Comparison of ENCODE assay signal across 9 mouse cellular contexts in genomic region chr8:116942284-116943058, GRCm38 (mm10). TPM values are rescaled to one million over a fixed set of nuclear protein-coding genes. Genes with fewer than 3 reads are reported as not detected.
DNase-seq lines count a peak whose midpoint lies in the region; ATAC-seq and TF ChIP-seq lines count a peak whose summit lies in the region.
"Had no signal": no experiment of that assay in that cellular context is flagged by ENCODE, and none has a peak within 500 bp of the region (broad histone marks: within the 10 kb centered on the region; RNA-seq: fewer than 3 reads in every experiment).

No protein-coding gene starts in this region.

- no peak for TF ChIP-seq EP300 in stomach, postnatal 0 days (optimal IDR thresholded peaks at IDR 0.05)

- peaks cover 32% of the 10 kb centered on the region for H3K4me1 ChIP-seq in forebrain, embryonic 10.5 days
- H3K4me1 ChIP-seq in forebrain, embryonic 11.5 days (replicated peaks; ENCODE audit: control insufficient read depth, insufficient read depth, low read length) = peaks cover 9% of the 10 kb centered on the region
- peaks cover 20% of the 10 kb centered on the region for H3K4me1 ChIP-seq in neural tube, embryonic 12.5 days
- H3K4me1 ChIP-seq in liver, embryonic 12.5 days = peaks cover 48% of the 10 kb centered on the region
- no peaks in the 10 kb centered on the region for H3K4me1 ChIP-seq in stomach, postnatal 0 days (replicated peaks; ENCODE audit: control insufficient read depth, insufficient read depth)

- peaks cover 44% of the 10 kb centered on the region for H3K36me3 ChIP-seq in forebrain, embryonic 10.5 days (replicated peaks)
- H3K36me3 ChIP-seq in forebrain, embryonic 11.5 days (ENCODE audit: control insufficient read depth, insufficient read depth, low read length) = no peaks in the 10 kb centered on the region
- peaks cover under 1% of the 10 kb centered on the region; the same call in 1 of the 2 replicates for H3K36me3 ChIP-seq in neural tube, embryonic 12.5 days
- H3K36me3 ChIP-seq in liver, embryonic 12.5 days = peaks cover 42% of the 10 kb centered on the region
- no peaks in the 10 kb centered on the region for H3K36me3 ChIP-seq in stomach, postnatal 0 days (ENCODE audit: control insufficient read depth, insufficient read depth, low read length)

- H3K27me3 ChIP-seq in forebrain, embryonic 10.5 days (ENCODE audit: poor library complexity, severe bottlenecking) = no peaks in the 10 kb centered on the region
- no peaks in the 10 kb centered on the region for H3K27me3 ChIP-seq in forebrain, embryonic 11.5 days (ENCODE audit: control insufficient read depth, insufficient read depth, low read length)
- no peaks in the 10 kb centered on the region for H3K27me3 ChIP-seq in neural tube, embryonic 12.5 days (replicated peaks)
- H3K27me3 ChIP-seq in liver, embryonic 12.5 days (replicated peaks) = no peaks in the 10 kb centered on the region
- H3K27me3 ChIP-seq in stomach, postnatal 0 days (ENCODE audit: control insufficient read depth, insufficient read depth, low read length) = no peaks in the 10 kb centered on the region
- H3K27me3 ChIP-seq: heart, embryonic 12.5 days had no signal

- no peak overlapping the region for H3K4me2 ChIP-seq in forebrain, embryonic 11.5 days (ENCODE audit: low read depth, low read length, severe bottlenecking)
- peak overlapping the region; percentile 98 for H3K4me2 ChIP-seq in neural tube, embryonic 12.5 days (replicated peaks)
- peak overlapping the region; percentile 98 for H3K4me2 ChIP-seq in liver, embryonic 12.5 days
- 0 out of 2 replicates have a peak overlapping the region, but pooled peaks have one; percentile 99 for H3K4me2 ChIP-seq in stomach, postnatal 0 days (replicated peaks; ENCODE audit: low read depth)

- no peak for TF ChIP-seq CTCF in stomach, postnatal 0 days (IDR thresholded peaks at IDR 0.05; ENCODE audit: low read depth)

- ATAC-seq in forebrain, embryonic 11.5 days (replicated peaks; ENCODE audit: low FRiP score) = no peak
- ATAC-seq in neural tube, embryonic 12.5 days (ENCODE audit: low FRiP score, low read depth) = no peak
- ATAC-seq in liver, embryonic 12.5 days = peak; percentile 43; the same call in 1 of the 2 replicates
- no peak for ATAC-seq in stomach, postnatal 0 days (ENCODE audit: low FRiP score, low TSS enrichment)

- no peaks in the 10 kb centered on the region for H3K9me3 ChIP-seq in forebrain, embryonic 10.5 days
- H3K9me3 ChIP-seq in forebrain, embryonic 11.5 days (ENCODE audit: control insufficient read depth, low read length) = no peaks in the 10 kb centered on the region
- H3K9me3 ChIP-seq in neural tube, embryonic 12.5 days = no peaks in the 10 kb centered on the region
- H3K9me3 ChIP-seq in liver, embryonic 12.5 days (replicated peaks) = no peaks in the 10 kb centered on the region
- H3K9me3 ChIP-seq in stomach, postnatal 0 days (ENCODE audit: control insufficient read depth, low read length) = no peaks in the 10 kb centered on the region
- H3K9me3 ChIP-seq: heart, embryonic 12.5 days had no signal

- WGBS in forebrain, embryonic 10.5 days = 86% methylated on average over 12 of the region's 12 CpGs
- 81% methylated on average over 12 of the region's 12 CpGs for WGBS in forebrain, embryonic 11.5 days
- WGBS in neural tube, embryonic 12.5 days = 82% methylated on average over 12 of the region's 12 CpGs
- 53% methylated on average over 12 of the region's 12 CpGs for WGBS in liver, embryonic 12.5 days (ENCODE audit: insufficient replicate concordance)
- 74% methylated on average over 12 of the region's 12 CpGs for WGBS in stomach, postnatal 0 days

- H3K4me3 ChIP-seq in forebrain, embryonic 10.5 days = peak overlapping the region; percentile 95; the same call in 1 of the 2 replicates
- no peak overlapping the region for H3K4me3 ChIP-seq in forebrain, embryonic 11.5 days (ENCODE audit: low read depth, low read length)
- no peak overlapping the region for H3K4me3 ChIP-seq in neural tube, embryonic 12.5 days
- H3K4me3 ChIP-seq in liver, embryonic 12.5 days = peak overlapping the region; percentile 95
- H3K4me3 ChIP-seq in stomach, postnatal 0 days (ENCODE audit: low read depth, low read length) = 0 out of 2 replicates have a peak overlapping the region, but pooled peaks have one; percentile 96

- no peak for DNase-seq in forebrain, embryonic 10.5 days (ENCODE audit: extremely low spot score, low spot score)
- DNase-seq in forebrain, embryonic 11.5 days (ENCODE audit: low spot score) = no peak
- DNase-seq in neural tube, embryonic 10.5 days (ENCODE audit: extremely low spot score, low spot score) = no peak
- DNase-seq in stomach, postnatal 0 days (ENCODE audit: low spot score) = no peak
- no peak for DNase-seq in gastrocnemius, postnatal 10 days
- DNase-seq in ovary, postnatal 36 days (ENCODE audit: low spot score) = no peak

- H3K27ac ChIP-seq in forebrain, embryonic 10.5 days = no peak overlapping the region
- H3K27ac ChIP-seq in forebrain, embryonic 11.5 days (ENCODE audit: low read depth, low read length) = no peak overlapping the region
- H3K27ac ChIP-seq in neural tube, embryonic 12.5 days = no peak overlapping the region
- H3K27ac ChIP-seq in liver, embryonic 12.5 days = peak overlapping the region; percentile 81
- H3K27ac ChIP-seq in stomach, postnatal 0 days (replicated peaks) = no peak overlapping the region

- no peak overlapping the region for H3K9ac ChIP-seq in forebrain, embryonic 11.5 days (ENCODE audit: low read length)
- no peak overlapping the region for H3K9ac ChIP-seq in neural tube, embryonic 12.5 days
- H3K9ac ChIP-seq in liver, embryonic 12.5 days = peak overlapping the region; percentile 10; the same call in 1 of the 2 replicates
- H3K9ac ChIP-seq in stomach, postnatal 0 days (ENCODE audit: low read length) = no peak overlapping the region

RNA-seq across cellular contexts. Expression of gene Atmin, which starts 0.7 kb away (rescaled TPM):
- 14.4 and 14.6 TPM in 2 replicates for polyA plus RNA-seq in forebrain, embryonic 10.5 days (2016; fragmentation: Nextera tagmentation; extraction: Ambion mirVana)
- polyA plus RNA-seq in forebrain, embryonic 11.5 days (2014; fragmentation: Nextera tagmentation; extraction: Ambion mirVana) = 18.6 and 19.8 TPM in 2 replicates
- 21.5 and 22.9 TPM in 2 replicates for polyA plus RNA-seq in neural tube, embryonic 12.5 days (2016; fragmentation: Nextera tagmentation; extraction: Ambion mirVana)
- 7.6 and 8.2 TPM in 2 replicates for polyA plus RNA-seq in liver, embryonic 12.5 days (2016; fragmentation: Nextera tagmentation; extraction: Ambion mirVana)
- 6.1 and 6.2 TPM in 2 replicates for polyA plus RNA-seq in stomach, postnatal 0 days (2015; fragmentation: Nextera tagmentation; extraction: Ambion mirVana)
- total RNA-seq in gastrocnemius, postnatal 10 days (2021) = 10 to 100 TPM; 12.0 to 14.5 TPM

RNA-seq across cellular contexts. Expression of gene Cenpn, which starts 20.9 kb away (rescaled TPM):
- 69.5 and 71.7 TPM in 2 replicates for polyA plus RNA-seq in forebrain, embryonic 10.5 days (2016; fragmentation: Nextera tagmentation; extraction: Ambion mirVana)
- 58.3 and 59.5 TPM in 2 replicates for polyA plus RNA-seq in forebrain, embryonic 11.5 days (2014; fragmentation: Nextera tagmentation; extraction: Ambion mirVana)
- 24.5 and 24.7 TPM in 2 replicates for polyA plus RNA-seq in neural tube, embryonic 12.5 days (2016; fragmentation: Nextera tagmentation; extraction: Ambion mirVana)
- 37.3 and 41.1 TPM in 2 replicates for polyA plus RNA-seq in liver, embryonic 12.5 days (2016; fragmentation: Nextera tagmentation; extraction: Ambion mirVana)
- 7.2 and 8.3 TPM in 2 replicates for polyA plus RNA-seq in stomach, postnatal 0 days (2015; fragmentation: Nextera tagmentation; extraction: Ambion mirVana)
- 1 to 10 TPM; 3.1 to 5.2 TPM for total RNA-seq in gastrocnemius, postnatal 10 days (2021)

RNA-seq across cellular contexts. Expression of gene Cmc2, which starts 21.2 kb away (rescaled TPM):
- 73.7 and 80.9 TPM in 2 replicates for polyA plus RNA-seq in forebrain, embryonic 10.5 days (2016; fragmentation: Nextera tagmentation; extraction: Ambion mirVana)
- 71.4 and 83.9 TPM in 2 replicates for polyA plus RNA-seq in forebrain, embryonic 11.5 days (2014; fragmentation: Nextera tagmentation; extraction: Ambion mirVana)
- polyA plus RNA-seq in neural tube, embryonic 12.5 days (2016; fragmentation: Nextera tagmentation; extraction: Ambion mirVana) = 52.1 and 64.2 TPM in 2 replicates
- polyA plus RNA-seq in liver, embryonic 12.5 days (2016; fragmentation: Nextera tagmentation; extraction: Ambion mirVana) = 83.5 and 87.1 TPM in 2 replicates
- 43.2 and 47.7 TPM in 2 replicates for polyA plus RNA-seq in stomach, postnatal 0 days (2015; fragmentation: Nextera tagmentation; extraction: Ambion mirVana)
- total RNA-seq in gastrocnemius, postnatal 10 days (2021) = 10 to 100 TPM; 22.2 to 24.1 TPM

RNA-seq across cellular contexts. Expression of gene 1700030J22Rik, which starts 36.3 kb away (rescaled TPM):
- polyA plus RNA-seq in forebrain, embryonic 10.5 days (2016; fragmentation: Nextera tagmentation; extraction: Ambion mirVana) = 2.4 and 2.9 TPM in 2 replicates
- 2.8 and 4.4 TPM in 2 replicates for polyA plus RNA-seq in forebrain, embryonic 11.5 days (2014; fragmentation: Nextera tagmentation; extraction: Ambion mirVana)
- 4.9 and 5.7 TPM in 2 replicates for polyA plus RNA-seq in neural tube, embryonic 12.5 days (2016; fragmentation: Nextera tagmentation; extraction: Ambion mirVana)
- polyA plus RNA-seq in liver, embryonic 12.5 days (2016; fragmentation: Nextera tagmentation; extraction: Ambion mirVana) = 0.66 and 0.92 TPM in 2 replicates
- 0.45 and 0.56 TPM in 2 replicates for polyA plus RNA-seq in stomach, postnatal 0 days (2015; fragmentation: Nextera tagmentation; extraction: Ambion mirVana)
- under 1 TPM; 0.14 to 0.23 TPM for total RNA-seq in gastrocnemius, postnatal 10 days (2021)

RNA-seq across cellular contexts. Expression of gene Gcsh, which starts 50.9 kb away (rescaled TPM):
- 204 and 205 TPM in 2 replicates for polyA plus RNA-seq in forebrain, embryonic 10.5 days (2016; fragmentation: Nextera tagmentation; extraction: Ambion mirVana)
- polyA plus RNA-seq in forebrain, embryonic 11.5 days (2014; fragmentation: Nextera tagmentation; extraction: Ambion mirVana) = 159 and 166 TPM in 2 replicates
- polyA plus RNA-seq in neural tube, embryonic 12.5 days (2016; fragmentation: Nextera tagmentation; extraction: Ambion mirVana) = 108 and 109 TPM in 2 replicates
- polyA plus RNA-seq in liver, embryonic 12.5 days (2016; fragmentation: Nextera tagmentation; extraction: Ambion mirVana) = 86.0 and 93.4 TPM in 2 replicates
- polyA plus RNA-seq in stomach, postnatal 0 days (2015; fragmentation: Nextera tagmentation; extraction: Ambion mirVana) = 87.5 and 89.3 TPM in 2 replicates
- total RNA-seq in gastrocnemius, postnatal 10 days (2021) = 10 to 100 TPM; 44.7 to 52.5 TPM

Comparison
In these comparisons a context has a peak if more than half of its experiments do, and no peak if none do; other contexts are left out.
1. H3K4me3 ChIP-seq: peak in forebrain, embryonic 10.5 days (single experiment), liver, embryonic 12.5 days (single experiment) and stomach, postnatal 0 days (single experiment); none in forebrain, embryonic 11.5 days (single experiment) and neural tube, embryonic 12.5 days (single experiment).